Mouse (Mus musculus) heart, adult 2 months (tissue): ENCODE data around the gene Sesn1.

Source experiments
- CTCF ChIP-seq: fragments of 200-600 bp; IDR thresholded peaks from 2 replicates; pipeline ENCODE4 v1.8.1; 2022; ENCODE audit warnings: antibody characterized with exemption, mild to moderate bottlenecking, moderate library complexity
- EP300 ChIP-seq: fragments of 200-500 bp; IDR thresholded peaks from 2 replicates; pipeline ENCODE4 v1.6.1; 2011; ENCODE audit warnings: low read depth, low read length, control low read depth; ENCODE audit not compliant: insufficient read depth
- POLR2A ChIP-seq: fragments of 200-500 bp; IDR thresholded peaks from 2 replicates; pipeline ENCODE4 v1.6.1; 2011; ENCODE audit warnings: mild to moderate bottlenecking, low read depth, low read length, control low read depth; ENCODE audit not compliant: insufficient read depth

DNA sequence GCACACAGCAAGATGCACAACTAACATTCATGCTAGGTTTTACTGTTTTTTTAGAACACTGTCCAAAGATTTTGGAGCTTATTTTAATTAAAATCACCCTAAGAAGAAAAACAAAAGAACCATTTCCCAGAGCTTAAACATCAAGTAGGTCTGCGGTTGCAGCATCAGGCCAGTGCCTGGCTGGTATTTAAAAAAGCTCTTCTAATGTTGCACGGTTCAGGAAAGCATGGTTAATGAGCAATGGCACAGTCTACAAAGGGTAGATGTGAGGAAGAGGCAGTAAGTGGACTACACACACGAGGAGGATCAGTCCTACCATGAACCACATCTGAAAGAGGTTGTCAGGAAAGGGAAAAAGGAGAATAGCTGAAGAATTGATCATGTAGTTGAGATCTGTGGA is 5.0 kb upstream of the Sesn1 start:
- no peak for TF ChIP-seq CTCF
- no peak for TF ChIP-seq POLR2A
- no peak for TF ChIP-seq EP300
